In genomic region chr13:63900679-63901302, GRCm38 (mm10) we compare ENCODE assay signal across 8 mouse cellular contexts.
DNase-seq lines count a peak whose midpoint lies in the region; ATAC-seq and TF ChIP-seq lines count a peak whose summit lies in the region.

No protein-coding gene starts in this region.

- H3K4me1 ChIP-seq in kidney, postnatal 0 days (replicated peaks; ENCODE audit: insufficient read depth, low read length) = peaks cover 16% of the 10 kb centered on the region
- peaks cover 10% of the 10 kb centered on the region for H3K4me1 ChIP-seq in embryonic facial prominence, embryonic 11.5 days (ENCODE audit: control insufficient read depth, insufficient read depth, low read length)
- peaks cover 17% of the 10 kb centered on the region for H3K4me1 ChIP-seq in midbrain, embryonic 11.5 days (ENCODE audit: control insufficient read depth, insufficient read depth, low read length)

- 29% methylated on average over 12 of the region's 12 CpGs for WGBS in kidney, postnatal 0 days
- 13% methylated on average over 12 of the region's 12 CpGs for WGBS in embryonic facial prominence, embryonic 11.5 days
- 10% methylated on average over 12 of the region's 12 CpGs for WGBS in midbrain, embryonic 11.5 days

- H3K27ac ChIP-seq in kidney, postnatal 0 days = no peak overlapping the region
- H3K27ac ChIP-seq in embryonic facial prominence, embryonic 11.5 days (replicated peaks; ENCODE audit: low read depth, low read length) = no peak overlapping the region
- no peak overlapping the region for H3K27ac ChIP-seq in midbrain, embryonic 11.5 days (ENCODE audit: low read depth, low read length)

- TF ChIP-seq CTCF in kidney, postnatal 0 days (IDR thresholded peaks at IDR 0.05; ENCODE audit: low read depth) = no peak

- 0 out of 2 replicates have a peak, but pooled peaks cover 3% of the 10 kb centered on the region for H3K36me3 ChIP-seq in kidney, postnatal 0 days (ENCODE audit: insufficient read depth, low read length)
- H3K36me3 ChIP-seq in embryonic facial prominence, embryonic 11.5 days (replicated peaks; ENCODE audit: control insufficient read depth, insufficient read depth, low read depth, low read length) = no peaks in the 10 kb centered on the region
- no peaks in the 10 kb centered on the region for H3K36me3 ChIP-seq in midbrain, embryonic 11.5 days (ENCODE audit: control insufficient read depth, insufficient read depth, low read length)

- no peak for DNase-seq in kidney, postnatal 0 days (ENCODE audit: low spot score)
- DNase-seq in kidney, adult 11 months = no peak
- DNase-seq in embryonic facial prominence, embryonic 11.5 days (ENCODE audit: low spot score) = no peak
- DNase-seq in heart, postnatal 4 days = peak; percentile 46
- DNase-seq in midbrain, embryonic 11.5 days (ENCODE audit: low spot score, missing footprints) = no peak
- DNase-seq in layer of hippocampus, postnatal 25 days (ENCODE audit: extremely low spot score in 1 of 2, low spot score in 1 of 2) = no peak
- DNase-seq in layer of hippocampus, adult 11-12 months (ENCODE audit: low spot score) = no peak
- no peak for DNase-seq in left cerebral cortex, adult 11 months (ENCODE audit: low spot score)

- ATAC-seq in kidney, postnatal 0 days (replicated peaks; ENCODE audit: low FRiP score, low read depth) = 0 out of 2 replicates have a peak, but pooled peaks have one; percentile 7
- ATAC-seq in embryonic facial prominence, embryonic 11.5 days (replicated peaks; ENCODE audit: insufficient number of reproducible peaks, low FRiP score, low TSS enrichment, low read depth) = peak; percentile 21; the same call in 1 of the 2 replicates
- ATAC-seq in midbrain, embryonic 11.5 days (ENCODE audit: low FRiP score) = peak; percentile 59

- H3K9ac ChIP-seq in kidney, postnatal 0 days (ENCODE audit: low read depth, low read length) = 0 out of 2 replicates have a peak overlapping the region, but pooled peaks have one; percentile 49
- no peak overlapping the region for H3K9ac ChIP-seq in embryonic facial prominence, embryonic 11.5 days (replicated peaks; ENCODE audit: low read length)
- H3K9ac ChIP-seq in midbrain, embryonic 11.5 days (ENCODE audit: low read length) = 0 out of 2 replicates have a peak overlapping the region, but pooled peaks have one; percentile 13

- peak overlapping the region; percentile 58 for H3K4me2 ChIP-seq in kidney, postnatal 0 days (ENCODE audit: low read length)
- H3K4me2 ChIP-seq in embryonic facial prominence, embryonic 11.5 days (ENCODE audit: low read depth, low read length) = peak overlapping the region; percentile 36
- H3K4me2 ChIP-seq in midbrain, embryonic 11.5 days = peak overlapping the region; percentile 46

- H3K27me3 ChIP-seq in kidney, postnatal 0 days (ENCODE audit: insufficient read depth, low read length) = no peaks in the 10 kb centered on the region
- no peaks in the 10 kb centered on the region; the same call in 1 of the 2 replicates for H3K27me3 ChIP-seq in embryonic facial prominence, embryonic 11.5 days (ENCODE audit: control insufficient read depth, insufficient read depth, low read length)
- H3K27me3 ChIP-seq in midbrain, embryonic 11.5 days (ENCODE audit: control insufficient read depth, insufficient read depth, low read length) = peaks cover 19% of the 10 kb centered on the region

- H3K9me3 ChIP-seq in kidney, postnatal 0 days (replicated peaks; ENCODE audit: low read length) = no peaks in the 10 kb centered on the region
- H3K9me3 ChIP-seq in embryonic facial prominence, embryonic 11.5 days (replicated peaks; ENCODE audit: control insufficient read depth, low read length) = no peaks in the 10 kb centered on the region
- no peaks in the 10 kb centered on the region for H3K9me3 ChIP-seq in midbrain, embryonic 11.5 days (ENCODE audit: control insufficient read depth, low read length)

- H3K4me3 ChIP-seq in kidney, postnatal 0 days (replicated peaks; ENCODE audit: low read depth, low read length) = peak overlapping the region; percentile 11; the same call in 1 of the 2 replicates
- 0 out of 2 replicates have a peak overlapping the region, but pooled peaks have one; percentile 22 for H3K4me3 ChIP-seq in embryonic facial prominence, embryonic 11.5 days (ENCODE audit: low read depth, low read length)
- H3K4me3 ChIP-seq in midbrain, embryonic 11.5 days (ENCODE audit: low read depth, low read length) = peak overlapping the region; percentile 22

Comparison
In these comparisons a context has a peak if more than half of its experiments do, and no peak if none do; other contexts are left out.
1. ATAC-seq: peak in every context shown above with its lines; median percentile 59 in midbrain, embryonic 11.5 days; 21 in embryonic facial prominence, embryonic 11.5 days; 7 in kidney, postnatal 0 days.